Mouse (Mus musculus) liver, embryonic 14.5 days (tissue): ENCODE measurements around the gene Sptbn1.

Experiments used
- CTCF ChIP-seq: IDR thresholded peaks from 2 replicates; pipeline ENCODE4 v1.5.1; 2016; ENCODE audit warnings: antibody characterized with exemption, low read depth, control low read depth
- EP300 ChIP-seq: IDR thresholded peaks from 2 replicates; pipeline ENCODE4 v1.6.1; 2016; ENCODE audit warnings: antibody characterized with exemption, low read depth

DNA sequence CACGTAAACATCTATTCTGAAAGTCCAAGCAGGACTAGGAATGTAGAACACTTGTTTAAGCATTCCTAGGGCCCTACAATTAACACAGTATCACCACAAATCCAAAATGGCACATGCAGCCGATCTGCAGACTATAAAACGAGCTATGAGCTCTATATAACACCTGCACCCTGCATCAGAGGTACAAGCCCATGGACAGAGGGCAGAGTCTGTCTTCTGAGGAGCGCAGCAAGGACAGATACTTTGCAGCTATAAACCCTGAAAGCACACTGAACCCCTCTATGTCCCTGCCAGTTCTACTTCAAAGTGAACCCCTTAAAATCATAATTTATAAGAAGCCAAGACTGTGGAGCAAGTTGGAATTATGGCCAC, 101.4 kb downstream of the Sptbn1 start:
- TF ChIP-seq CTCF (no peak), EP300 (no peak)
